Mouse (Mus musculus) forebrain, embryonic 12.5 days (tissue): ENCODE measurements around the gene Ifitm2. TPM values are rescaled to one million over a fixed set of nuclear protein-coding genes. Genes with fewer than 3 reads are reported as not detected.
"Not testable (repeated sequence)": the region's sequence is repeated elsewhere in the genome, so short reads cannot be mapped to it uniquely, and the experiment has no call there.

Experiments used
- ATAC-seq: fragments of 200-750 bp; cut with Nextera tagmentation; 2 replicates; pipeline ENCODE4 v1.8.0; 2017; ENCODE audit warnings: moderate TSS enrichment; ENCODE audit not compliant: low FRiP score
- H3K27ac ChIP-seq: fragments of 300-500 bp; sonication (generic); 2 replicates; pipeline ENCODE4 v1.5.1; 2016; ENCODE audit warnings: mild to moderate bottlenecking
- H3K27me3 ChIP-seq: fragments of 300-500 bp; sonication (generic); 2 replicates; pipeline ENCODE4 v1.6.1; 2016; ENCODE audit warnings: mild to moderate bottlenecking
- H3K36me3 ChIP-seq: fragments of 300-500 bp; sonication (generic); replicated peaks from 2 replicates; pipeline ENCODE4 v1.6.1; 2016; ENCODE audit warnings: mild to moderate bottlenecking
- H3K4me1 ChIP-seq: fragments of 300-500 bp; sonication (generic); 2 replicates; pipeline ENCODE4 v1.6.1; 2016
- H3K4me2 ChIP-seq: fragments of 300-500 bp; sonication (generic); 2 replicates; pipeline ENCODE4 v1.6.1; 2016; ENCODE audit warnings: mild to moderate bottlenecking, moderate library complexity
- H3K4me3 ChIP-seq: fragments of 300-500 bp; sonication (generic); replicated peaks from 2 replicates; pipeline ENCODE4 v1.5.1; 2016; ENCODE audit warnings: mild to moderate bottlenecking
- H3K9ac ChIP-seq: fragments of 300-500 bp; sonication (generic); 2 replicates; pipeline ENCODE4 v1.6.1; 2016; ENCODE audit warnings: mild to moderate bottlenecking
- H3K9me3 ChIP-seq: fragments of 300-500 bp; sonication (generic); 2 replicates; pipeline ENCODE4 v1.6.1; 2016
- whole genome bisulfite sequencing: fragments of 180-500 bp; shearing (Covaris S2); methylation state at CpG from one replicate; pipeline ENCODE4 v1.1.7; 2016; 5-methylcytosine and 5-hydroxymethylcytosine counted together
- polyA plus RNA-seq: library from polyadenylated mRNA; unstranded; fragments of >200 nt; fragmentation: Nextera tagmentation; extraction: Ambion mirVana; gene quantifications from 2 replicates; pipeline ENCODE4 v1.2.1, GENCODE M21; 2016

Gene Ifitm2
- polyA plus RNA-seq, 1 experiment from 2014 or later: 217 TPM

DNA sequence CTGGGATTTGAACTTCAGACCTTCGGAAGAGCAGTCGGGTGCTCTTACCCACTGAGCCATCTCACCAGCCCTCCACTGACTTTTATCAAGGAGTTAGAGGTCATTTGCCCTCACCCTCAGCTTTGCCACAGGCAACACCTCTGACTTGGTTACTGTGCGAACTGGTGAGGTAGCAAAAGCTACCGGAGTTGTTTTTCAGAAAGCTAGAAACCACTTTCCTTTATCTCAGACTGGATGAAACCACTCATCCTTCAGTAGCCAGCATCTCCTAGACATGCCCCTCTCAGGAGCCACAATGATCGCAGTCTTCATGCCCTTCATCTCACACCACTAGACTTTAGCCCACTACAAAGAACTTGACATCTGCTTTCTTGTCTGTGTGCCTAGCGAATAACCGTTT lies 27.2 kb upstream of the Ifitm2 start:
- H3K9me3 ChIP-seq: no peaks in the 10 kb centered on the region
- no peak overlapping the region for H3K9ac ChIP-seq
- no peak overlapping the region for H3K4me2 ChIP-seq
- no peaks in the 10 kb centered on the region for H3K36me3 ChIP-seq
- H3K27me3 ChIP-seq: no peaks in the 10 kb centered on the region
- no peak overlapping the region for H3K27ac ChIP-seq
- WGBS: 94% methylated on average over 7 of the region's 7 CpGs
- H3K4me3 ChIP-seq: no peak overlapping the region
- H3K4me1 ChIP-seq: no peaks in the 10 kb centered on the region
- ATAC-seq: no peak

GRCm38 (mm10) chr7:140981704-140982103 lies 25.9 kb upstream of the Ifitm2 start:
- Histone ChIP-seq H3K4me2 (no peak overlapping the region), H3K4me3 (no peak overlapping the region), H3K9me3 (no peaks in the 10 kb centered on the region), H3K4me1 (no peaks in the 10 kb centered on the region), H3K9ac (no peak overlapping the region), H3K36me3 (no peaks in the 10 kb centered on the region), H3K27ac (no peak overlapping the region), H3K27me3 (no peaks in the 10 kb centered on the region)
- no peak for ATAC-seq
- WGBS: 95% methylated on average over 8 of the region's 8 CpGs

DNA sequence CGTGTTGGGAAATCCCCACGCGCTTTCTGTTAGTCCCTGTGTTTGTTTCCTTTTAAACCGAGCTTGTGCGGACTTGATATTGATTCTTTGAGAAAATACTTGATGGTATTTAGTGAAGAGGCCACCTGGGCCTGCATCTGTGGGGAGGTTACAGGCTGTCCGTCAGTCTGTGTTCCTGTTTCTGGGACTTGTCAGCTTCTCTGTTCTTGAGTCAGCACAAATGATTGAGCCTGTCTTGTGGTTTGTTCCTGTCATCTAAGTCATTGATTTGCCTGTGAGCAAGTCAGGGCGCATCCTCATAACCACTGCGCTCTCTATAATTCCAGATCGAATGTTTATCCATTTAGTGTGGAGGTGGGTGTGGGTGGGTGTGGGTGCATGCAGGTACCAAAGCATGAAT lies 20.9 kb upstream of the Ifitm2 start:
- not testable (repeated sequence) for H3K4me3 ChIP-seq, H3K27ac ChIP-seq, H3K36me3 ChIP-seq, H3K9ac ChIP-seq, ATAC-seq, H3K4me2 ChIP-seq, H3K9me3 ChIP-seq
- peaks cover 14% of the 10 kb centered on the region for H3K4me1 ChIP-seq
- WGBS: 91% methylated on average over 9 of the region's 9 CpGs
- H3K27me3 ChIP-seq: peaks cover 16% of the 10 kb centered on the region

DNA sequence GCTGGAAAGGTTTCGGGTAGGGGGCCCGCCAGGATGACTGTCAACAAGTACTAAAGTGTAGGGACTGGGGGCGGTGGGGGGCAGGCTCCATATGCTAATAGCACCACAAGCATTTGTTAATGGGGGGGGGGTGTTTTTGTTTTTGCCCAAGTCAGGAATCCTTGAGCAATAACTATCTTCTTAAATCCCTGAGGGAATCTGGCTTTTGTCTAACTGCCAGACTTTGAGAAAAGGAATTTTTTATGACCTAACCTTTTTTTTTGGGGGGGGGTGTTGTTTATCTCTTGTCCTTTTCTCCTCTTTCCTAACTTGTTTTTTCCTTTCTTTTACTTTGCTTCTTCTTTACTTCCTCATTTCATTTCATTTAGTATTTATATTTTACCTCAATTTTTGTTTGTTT lies 19.7 kb upstream of the Ifitm2 start:
- ATAC-seq: no peak
- H3K9me3 ChIP-seq: no peaks in the 10 kb centered on the region
- peaks cover 14% of the 10 kb centered on the region for H3K4me1 ChIP-seq
- H3K4me2 ChIP-seq: no peak overlapping the region
- no peak overlapping the region for H3K4me3 ChIP-seq
- no peak overlapping the region for H3K27ac ChIP-seq
- no peak overlapping the region for H3K9ac ChIP-seq
- H3K27me3 ChIP-seq: peaks cover 23% of the 10 kb centered on the region
- no peaks in the 10 kb centered on the region for H3K36me3 ChIP-seq
- WGBS: 25% methylated on average over 3 of the region's 3 CpGs

DNA sequence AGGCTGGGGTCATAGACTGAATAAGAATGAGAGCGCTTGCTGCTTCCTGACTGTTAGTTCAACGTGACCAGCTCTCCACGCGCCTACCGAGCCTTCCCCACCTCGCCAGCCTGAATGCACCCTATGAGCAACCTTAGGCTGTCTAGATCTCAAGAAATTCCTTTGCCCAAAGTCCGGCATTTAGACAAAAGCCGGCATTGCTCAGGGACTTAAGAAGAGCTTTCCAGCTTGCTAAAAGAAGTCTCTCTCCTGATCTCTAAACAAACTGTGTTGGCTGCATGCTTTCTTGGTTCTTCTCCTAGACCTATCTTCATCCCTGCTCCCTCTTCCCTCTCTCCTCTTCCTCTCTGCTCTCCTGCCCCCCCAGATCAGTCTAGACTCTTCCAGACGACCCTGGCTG lies 19.2 kb upstream of the Ifitm2 start:
- Histone ChIP-seq H3K4me1 (peaks cover 14% of the 10 kb centered on the region), H3K9ac (no peak overlapping the region), H3K36me3 (no peaks in the 10 kb centered on the region), H3K4me3 (no peak overlapping the region), H3K4me2 (no peak overlapping the region), H3K27ac (no peak overlapping the region), H3K9me3 (no peaks in the 10 kb centered on the region), H3K27me3 (peaks cover 28% of the 10 kb centered on the region)
- ATAC-seq: no peak
- 6% methylated on average over 9 of the region's 9 CpGs for WGBS

- Histone ChIP-seq H3K9ac (no peak overlapping the region), H3K4me3 (no peak overlapping the region), H3K36me3 (no peaks in the 10 kb centered on the region), H3K27ac (no peak overlapping the region), H3K4me2 (no peak overlapping the region), H3K9me3 (no peaks in the 10 kb centered on the region), H3K4me1 (peaks cover 14% of the 10 kb centered on the region), H3K27me3 (peaks cover 33% of the 10 kb centered on the region)
- no peak for ATAC-seq
- WGBS: 24% methylated on average over 14 of the region's 14 CpGs
These were observed 17.8 kb upstream of the Ifitm2 start for GRCm38 (mm10) chr7:140973396-140974165.

GRCm38 (mm10) chr7:140971479-140972171 lies 15.8 kb upstream of the Ifitm2 start:
- Histone ChIP-seq H3K27ac (no peak overlapping the region), H3K4me3 (no peak overlapping the region), H3K4me2 (no peak overlapping the region), H3K27me3 (peaks cover 37% of the 10 kb centered on the region), H3K9me3 (no peaks in the 10 kb centered on the region), H3K4me1 (peaks cover 22% of the 10 kb centered on the region), H3K9ac (no peak overlapping the region), H3K36me3 (no peaks in the 10 kb centered on the region)
- WGBS: 81% methylated on average over 8 of the region's 8 CpGs
- ATAC-seq: no peak

GRCm38 (mm10) chr7:140970931-140971330 lies 15.1 kb upstream of the Ifitm2 start:
- WGBS: 55% methylated on average over 7 of the region's 7 CpGs
- Histone ChIP-seq H3K36me3 (no peaks in the 10 kb centered on the region), H3K27ac (no peak overlapping the region), H3K4me2 (no peak overlapping the region), H3K9ac (no peak overlapping the region), H3K4me3 (no peak overlapping the region), H3K27me3 (peaks cover 37% of the 10 kb centered on the region), H3K9me3 (no peaks in the 10 kb centered on the region), H3K4me1 (peaks cover 22% of the 10 kb centered on the region)
- ATAC-seq: no peak

DNA sequence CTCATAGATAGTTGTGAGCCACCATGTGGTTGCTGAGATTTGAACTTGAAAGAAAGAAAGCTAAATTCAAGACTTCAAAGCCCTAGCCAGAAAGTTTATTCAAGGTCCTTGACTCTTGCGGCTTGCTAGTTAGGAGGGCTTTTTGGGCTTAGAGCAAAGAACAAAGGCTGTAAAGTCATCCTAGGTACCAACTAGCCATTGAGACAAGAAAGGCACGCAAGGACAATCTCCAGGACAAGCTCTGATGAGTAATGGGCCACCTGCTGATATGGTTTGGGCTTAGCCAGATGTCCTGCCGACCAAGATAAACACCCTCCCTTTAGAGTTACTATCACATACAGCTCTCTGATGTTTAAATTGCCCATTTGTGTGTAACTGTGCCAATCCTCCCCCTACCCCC lies 12.9 kb upstream of the Ifitm2 start:
- ATAC-seq, H3K9ac ChIP-seq, H3K4me3 ChIP-seq, H3K4me2 ChIP-seq, H3K27ac ChIP-seq, H3K36me3 ChIP-seq, H3K9me3 ChIP-seq: not testable (repeated sequence)
- Histone ChIP-seq H3K4me1 (peaks cover 13% of the 10 kb centered on the region), H3K27me3 (peaks cover 26% of the 10 kb centered on the region)
- WGBS: 10% methylated on average over 3 of the region's 3 CpGs

DNA sequence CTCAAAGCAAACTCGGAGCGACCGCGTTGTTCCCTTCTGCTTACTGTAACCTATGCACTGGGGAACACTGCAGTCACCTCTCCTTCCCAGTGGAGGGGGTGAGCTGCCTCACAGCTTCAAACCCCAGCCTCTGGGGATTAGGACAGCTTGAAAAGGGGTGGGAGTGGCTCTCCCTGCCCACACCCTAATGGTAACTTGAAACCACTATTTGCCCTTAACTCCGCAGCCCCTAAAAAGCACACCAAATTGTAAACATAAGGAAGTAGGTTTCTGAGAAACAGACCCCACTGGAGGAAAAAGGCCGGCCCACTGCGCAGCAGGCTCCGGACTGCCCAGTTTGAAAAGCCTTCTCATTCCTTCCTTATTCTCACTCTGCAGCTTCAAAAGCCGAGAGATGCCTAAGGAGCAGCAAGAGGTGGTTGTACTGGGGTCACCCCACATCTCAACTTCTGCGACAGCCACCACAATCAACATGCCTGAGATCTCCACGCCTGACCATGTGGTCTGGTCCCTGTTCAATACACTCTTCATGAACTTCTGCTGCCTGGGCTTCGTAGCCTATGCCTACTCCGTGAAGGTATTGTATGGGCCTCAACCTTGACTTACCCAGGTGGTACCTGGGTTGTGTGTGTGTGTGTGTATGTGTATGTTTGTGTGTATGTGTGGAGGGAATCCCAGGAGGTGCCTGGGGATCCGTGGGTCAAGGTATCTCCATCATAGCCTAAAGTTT lies 12.2 kb upstream of the Ifitm2 start:
- no peak overlapping the region for H3K9ac ChIP-seq
- no peaks in the 10 kb centered on the region for H3K36me3 ChIP-seq
- H3K9me3 ChIP-seq: no peaks in the 10 kb centered on the region
- H3K4me2 ChIP-seq: no peak overlapping the region
- no peak for ATAC-seq
- no peak overlapping the region for H3K27ac ChIP-seq
- peaks cover 21% of the 10 kb centered on the region for H3K27me3 ChIP-seq
- peaks cover 8% of the 10 kb centered on the region for H3K4me1 ChIP-seq
- 5% methylated on average over 14 of the region's 14 CpGs for WGBS
- H3K4me3 ChIP-seq: no peak overlapping the region

DNA sequence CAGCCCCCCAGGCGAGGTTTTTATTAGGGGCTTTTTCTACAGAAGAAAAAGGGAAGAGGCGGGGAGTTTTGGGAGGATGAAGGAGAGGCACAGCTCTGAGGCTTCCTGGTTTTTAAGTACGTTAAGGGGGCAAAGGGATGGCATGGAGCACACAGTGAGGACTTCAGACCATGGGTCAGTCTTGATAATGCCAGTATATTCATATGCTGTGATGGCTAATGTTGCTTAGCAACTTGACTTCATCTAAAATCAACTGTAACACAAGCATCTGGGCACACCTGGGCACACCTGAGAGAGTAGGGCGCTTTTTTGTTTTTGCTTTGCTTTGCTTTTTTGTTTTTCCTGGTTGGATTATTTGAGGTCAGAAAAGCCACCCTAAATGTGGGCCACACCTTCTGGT lies 11.1 kb upstream of the Ifitm2 start, which contains the start of gene Ifitm1:
Gene Ifitm1, plus strand, starts transcription at position 301 of the 400 bp plus-strand sequence.
- no peak within 1 kb of the TSS for H3K4me2 ChIP-seq
- no peaks in the 10 kb centered on the region for H3K36me3 ChIP-seq
- no peak within 1 kb of the TSS for H3K4me3 ChIP-seq
- H3K4me1 ChIP-seq: peaks cover 8% of the 10 kb centered on the region
- WGBS: 76% methylated on average over 4 of the region's 4 CpGs
- H3K27ac ChIP-seq: no peak within 1 kb of the TSS
- peaks cover 21% of the 10 kb centered on the region for H3K27me3 ChIP-seq
- no peaks in the 10 kb centered on the region for H3K9me3 ChIP-seq
- H3K9ac ChIP-seq: no peak within 1 kb of the TSS
- ATAC-seq: no peak

DNA sequence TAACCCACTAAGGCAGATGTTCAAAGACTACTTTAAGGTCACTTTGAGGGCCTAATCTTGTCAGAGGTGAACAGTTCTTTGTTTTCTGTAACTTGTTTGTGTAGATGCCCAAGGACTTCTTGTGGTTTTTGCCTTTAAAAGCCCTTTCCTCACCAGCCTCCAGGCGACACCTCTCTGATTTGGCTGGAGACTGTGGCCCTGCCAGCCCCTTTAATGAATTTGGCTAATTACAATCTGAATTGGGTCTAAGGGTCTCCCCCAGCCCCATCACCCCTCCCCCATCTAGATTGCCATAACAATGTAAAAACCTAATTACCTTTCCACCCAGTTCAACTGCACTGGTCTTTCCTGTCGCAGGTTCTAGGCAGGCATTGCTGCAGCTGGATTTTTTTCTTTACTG lies 6.9 kb upstream of the Ifitm2 start:
- Histone ChIP-seq H3K4me2 (no peak overlapping the region), H3K4me1 (peaks cover 11% of the 10 kb centered on the region), H3K27ac (no peak overlapping the region), H3K4me3 (no peak overlapping the region), H3K36me3 (no peaks in the 10 kb centered on the region), H3K9ac (no peak overlapping the region), H3K9me3 (no peaks in the 10 kb centered on the region), H3K27me3 (peaks cover 11% of the 10 kb centered on the region)
- WGBS: 17% methylated on average over 2 of the region's 2 CpGs
- ATAC-seq: no peak
